Mouse (Mus musculus) MEL-GATA-1-ER (cell line): ENCODE measurements around the gene Foxn2.
"Not testable (repeated sequence)": the region's sequence is repeated elsewhere in the genome, so short reads cannot be mapped to it uniquely, and the experiment has no call there.

Experiments
- DNase-seq: peaks from one replicate; pipeline ENCODE4 v3.0.0-alpha.2; 2012; ENCODE audit warnings: low read depth; ENCODE audit errors: extremely low read depth

The Foxn2 gene

GRCm38 (mm10) chr17:88441432-88442174, 1.1 kb downstream of the Foxn2 start:
- peak; percentile 88 for DNase-seq

GRCm38 (mm10) chr17:88442661-88443060, 2.1 kb downstream of the Foxn2 start:
- no peak for DNase-seq

- DNase-seq = no peak
Observed at GRCm38 (mm10) chr17:88443186-88443585, 2.7 kb downstream of the Foxn2 start.

GRCm38 (mm10) chr17:88458079-88458478, 17.6 kb downstream of the Foxn2 start:
- no peak for DNase-seq

DNA sequence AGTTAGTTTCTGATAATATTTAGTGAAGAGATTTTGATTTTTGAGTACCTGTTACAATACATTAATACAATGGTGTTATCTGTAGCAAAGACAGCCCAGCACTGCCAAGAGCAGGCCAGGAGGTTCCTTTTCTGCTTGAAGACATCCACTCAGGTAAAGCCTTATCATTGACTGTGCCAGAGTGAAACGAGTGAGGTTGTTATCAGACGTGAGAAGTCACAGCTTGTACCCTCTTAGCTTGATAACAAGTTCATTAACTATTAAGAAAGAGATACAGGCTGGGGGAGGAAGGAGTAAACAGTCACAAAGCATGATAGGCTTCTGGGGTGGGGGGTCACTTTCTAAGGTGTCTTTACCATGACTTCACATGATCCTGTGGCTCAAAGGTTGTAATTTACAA, 19.0 kb downstream of the Foxn2 start:
- no peak for DNase-seq

- DNase-seq = no peak
Observed at GRCm38 (mm10) chr17:88459916-88460901, 19.7 kb downstream of the Foxn2 start.

DNA sequence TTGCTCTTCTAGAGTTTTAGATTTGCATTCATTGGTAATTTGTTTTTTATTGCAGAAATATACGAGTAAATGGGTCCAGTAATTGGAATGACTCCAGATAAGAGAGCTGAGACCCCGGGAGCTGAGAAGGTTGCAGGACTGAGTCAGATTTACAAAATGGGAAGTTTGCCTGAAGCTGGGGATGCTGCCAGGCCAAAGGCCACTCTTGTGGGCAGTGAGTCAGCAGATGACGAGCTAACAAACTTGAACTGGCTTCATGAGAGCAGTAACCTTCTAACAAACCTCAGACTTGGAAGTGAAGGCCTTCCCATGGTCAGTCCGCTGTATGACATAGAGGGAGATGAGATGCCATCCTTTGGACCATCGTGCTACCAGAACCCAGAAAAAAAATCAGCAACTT, 22.1 kb downstream of the Foxn2 start:
- DNase-seq = no peak

DNA sequence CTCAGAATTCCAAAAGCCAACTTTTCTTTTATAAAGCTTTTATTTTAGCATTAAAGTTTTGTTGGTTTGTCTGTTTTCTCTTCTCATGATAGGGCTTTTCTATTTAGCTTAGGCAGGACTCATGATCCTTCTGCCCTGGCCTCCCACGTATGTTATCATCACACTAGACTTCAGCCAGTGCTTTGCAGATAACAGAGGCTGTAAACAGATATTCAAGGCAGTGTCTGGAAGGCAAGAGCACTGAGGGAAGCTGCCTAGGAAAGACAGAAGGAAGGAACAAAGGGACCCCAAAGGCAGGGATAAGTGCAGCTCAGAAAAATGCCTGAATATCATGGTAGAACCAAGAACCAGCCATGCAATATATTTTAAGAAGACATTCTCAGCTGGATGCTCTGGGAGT, 26.1 kb downstream of the Foxn2 start:
- no peak for DNase-seq

DNA sequence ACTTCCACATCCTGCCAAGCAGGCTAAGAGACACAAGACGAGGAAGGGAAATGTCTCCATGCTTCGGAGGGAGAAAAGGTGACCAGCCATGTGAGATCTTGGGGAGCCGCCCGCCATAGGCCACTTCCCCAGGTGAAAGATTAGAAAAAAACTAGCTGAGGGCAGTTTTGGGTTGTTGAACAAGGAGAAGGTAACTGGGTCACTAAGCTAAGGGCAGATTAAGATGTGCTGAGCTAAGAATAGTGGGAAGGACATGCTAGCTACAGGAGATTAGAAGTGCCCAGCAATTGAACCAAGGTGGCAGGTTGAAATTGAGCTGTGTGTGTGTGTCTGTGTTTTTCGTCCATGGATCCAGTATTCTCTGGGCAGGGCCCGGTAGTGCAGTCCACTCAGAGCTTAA, 27.2 kb downstream of the Foxn2 start:
- DNase-seq = no peak

- not testable (repeated sequence) for DNase-seq
Observed at GRCm38 (mm10) chr17:88468655-88469398, 28.3 kb downstream of the Foxn2 start.

- DNase-seq = no peak
Observed at GRCm38 (mm10) chr17:88473766-88474165, 33.3 kb downstream of the Foxn2 start.

- DNase-seq = no peak
Observed at GRCm38 (mm10) chr17:88477165-88477564, 36.7 kb downstream of the Foxn2 start.

GRCm38 (mm10) chr17:88477699-88478098, 37.2 kb downstream of the Foxn2 start:
- DNase-seq = no peak

- DNase-seq = peak; percentile 69
Observed at GRCm38 (mm10) chr17:88479040-88479439, 38.5 kb downstream of the Foxn2 start.

GRCm38 (mm10) chr17:88480369-88480768, 39.9 kb downstream of the Foxn2 start:
- DNase-seq = no peak

DNA sequence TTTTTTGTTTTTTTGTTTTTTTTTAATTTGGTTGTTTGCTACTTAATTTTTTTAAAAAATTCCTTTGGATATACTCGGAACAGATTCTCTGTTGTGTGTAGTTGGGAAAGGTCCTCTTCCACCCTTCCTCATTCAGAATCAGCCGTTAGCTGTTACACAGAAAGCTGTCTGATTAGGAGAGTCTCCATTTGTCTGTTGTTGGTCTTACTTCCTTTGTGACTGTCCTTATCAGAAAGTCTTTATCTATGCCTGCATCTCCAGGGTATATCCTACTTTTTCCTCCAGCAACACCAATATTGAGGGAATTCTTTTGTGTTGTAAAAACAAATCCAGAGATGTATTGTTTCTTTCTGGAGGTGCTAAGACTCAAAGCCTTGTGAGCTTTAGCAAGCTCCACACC, 40.6 kb downstream of the Foxn2 start:
- DNase-seq = no peak

DNA sequence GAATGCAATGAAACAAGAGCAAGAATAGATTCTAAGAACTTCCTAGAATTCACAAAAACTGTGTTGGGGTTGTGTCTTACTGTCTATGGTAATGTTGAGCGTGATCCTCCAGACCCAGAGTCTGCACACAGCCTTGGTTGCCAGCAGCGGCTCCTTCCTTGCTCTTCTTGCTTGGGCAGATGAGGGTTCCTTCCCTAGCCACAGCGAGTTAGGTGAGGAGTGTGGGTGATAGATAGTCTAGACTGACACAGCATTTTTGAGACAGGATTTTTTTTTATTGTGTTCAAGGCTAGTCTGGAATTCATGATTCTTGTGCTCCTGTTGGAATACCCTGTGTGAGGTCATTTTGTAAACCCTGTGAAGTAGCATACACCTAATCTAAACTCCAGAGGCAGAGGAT, 41.1 kb downstream of the Foxn2 start:
- peak; percentile 60 for DNase-seq

DNA sequence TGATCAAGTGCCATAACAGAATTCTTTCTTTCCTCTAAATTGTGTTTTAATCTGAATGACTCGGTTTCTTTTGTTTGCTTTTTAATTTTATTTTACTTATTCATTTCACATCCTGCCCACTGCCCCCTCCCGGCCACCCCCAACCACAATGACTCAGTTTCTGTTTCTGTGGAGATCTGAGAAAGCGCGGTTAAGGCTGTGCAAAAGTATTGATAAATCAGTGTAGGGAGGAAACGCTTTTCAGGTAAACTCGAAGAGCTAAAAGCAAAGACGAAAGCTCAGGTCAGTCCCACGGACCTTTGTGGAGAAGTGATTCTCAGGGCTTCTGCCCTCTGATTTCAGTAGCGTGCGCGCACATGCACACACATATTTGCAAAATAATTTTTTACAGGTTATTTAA, 44.0 kb downstream of the Foxn2 start:
- no peak for DNase-seq

- no peak for DNase-seq
Observed at GRCm38 (mm10) chr17:88484951-88485350, 44.4 kb downstream of the Foxn2 start.

DNA sequence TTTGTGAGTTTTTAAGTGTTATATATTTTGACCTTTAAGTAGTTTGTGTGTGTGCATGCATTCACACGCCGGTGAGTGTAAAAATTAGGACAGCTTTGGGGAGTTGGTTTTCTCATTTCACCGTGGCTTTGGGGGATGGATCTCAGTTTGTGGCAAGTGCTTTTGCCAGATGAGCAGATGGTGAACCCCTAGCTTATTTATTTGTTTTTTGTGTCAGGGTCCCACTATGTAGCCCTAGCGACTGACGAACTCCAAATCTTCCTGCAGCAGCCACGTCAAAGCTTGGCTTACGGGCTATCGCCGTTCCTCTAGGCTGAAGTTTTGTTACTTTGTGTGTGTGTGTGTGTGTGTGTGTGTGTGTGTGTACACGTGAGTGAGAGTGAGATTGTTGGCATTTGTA, 50.0 kb downstream of the Foxn2 start:
- no peak for DNase-seq

GRCm38 (mm10) chr17:88491366-88492106, 51.0 kb downstream of the Foxn2 start:
- no peak for DNase-seq
